Mouse (Mus musculus): ENCODE measurements around the gene Smad9.

GRCm38 (mm10) chr3:54734411-54735246 lies 20.8 kb upstream of the Smad9 start:
- TF ChIP-seq POLR2A (IDR thresholded peaks at IDR 0.05; ENCODE audit: insufficient read depth, low read length) (no peak), EP300 (IDR thresholded peaks at IDR 0.05; ENCODE audit: insufficient read depth, low read depth, low read length) (no peak), CTCF (IDR thresholded peaks at IDR 0.05; ENCODE audit: low read depth, low read length) (no peak)
